Comparison of ENCODE assay signal across 22 mouse cellular contexts in the genomic region with DNA sequence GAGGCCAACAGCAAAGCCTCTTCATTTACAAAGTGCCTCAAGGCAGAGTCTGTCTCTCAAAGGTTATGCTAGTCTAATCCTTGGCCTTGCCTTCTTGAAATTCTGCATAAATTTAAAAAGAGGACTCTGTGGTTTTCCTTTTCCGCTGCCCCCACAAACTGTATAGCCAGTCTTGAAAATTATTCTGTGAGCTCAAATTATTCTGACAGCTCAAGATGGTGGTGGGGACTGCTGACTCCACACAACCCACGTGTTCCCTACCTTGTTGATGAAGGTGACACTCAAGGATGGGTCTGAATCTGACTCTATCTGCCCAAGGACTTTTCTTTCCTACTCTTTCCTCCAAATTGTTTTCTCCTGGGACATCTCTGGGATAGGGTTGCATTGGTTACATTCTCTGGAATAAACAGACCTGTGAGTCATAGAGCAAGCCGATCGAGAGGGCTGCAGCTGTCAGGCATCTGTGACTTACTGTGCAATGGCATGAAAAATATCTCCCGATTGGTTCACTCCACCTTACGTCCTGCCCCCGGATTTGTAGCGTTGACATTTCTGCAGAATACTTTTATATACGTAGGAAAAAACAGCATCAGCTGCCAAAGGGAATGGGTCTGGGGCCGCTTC. TPM values are rescaled to one million over a fixed set of nuclear protein-coding genes. Genes with fewer than 3 reads are reported as not detected.
DNase-seq lines count a peak whose midpoint lies in the region; ATAC-seq and TF ChIP-seq lines count a peak whose summit lies in the region.
"Had no signal": no experiment of that assay in that cellular context is flagged by ENCODE, and none has a peak within 500 bp of the region (broad histone marks: within the 10 kb centered on the region; RNA-seq: fewer than 3 reads in every experiment).

No protein-coding gene starts in this region.

- no peak overlapping the region for H3K4me2 ChIP-seq in embryonic facial prominence, embryonic 14.5 days (ENCODE audit: low read depth, low read length)
- H3K4me2 ChIP-seq: forebrain, embryonic 13.5 days; heart, embryonic 15.5 days; liver, embryonic 13.5 days; lung, embryonic 15.5 days had no signal

- H3K79me2 ChIP-seq in heart, adult 2 months (replicated peaks; ENCODE audit: control insufficient read depth, insufficient read depth, low read length) = no peaks in the 10 kb centered on the region

- peak; percentile 80; the same call in 1 of the 2 replicates for ATAC-seq in embryonic facial prominence, embryonic 14.5 days (ENCODE audit: low read depth)
- ATAC-seq: forebrain, embryonic 13.5 days had no signal

- no peak for TF ChIP-seq EP300 in heart, adult 2 months (IDR thresholded peaks at IDR 0.05; ENCODE audit: insufficient read depth, low read depth, low read length)

- TF ChIP-seq CTCF in heart, adult 2 months (IDR thresholded peaks at IDR 0.05) = no peak

- no peaks in the 10 kb centered on the region for H3K4me1 ChIP-seq in heart, adult 2 months (ENCODE audit: control insufficient read depth, insufficient read depth, low read length)
- no peaks in the 10 kb centered on the region for H3K4me1 ChIP-seq in embryonic facial prominence, embryonic 14.5 days (ENCODE audit: control insufficient read depth, insufficient read depth, low read length)
- H3K4me1 ChIP-seq: forebrain, embryonic 13.5 days; heart, embryonic 15.5 days; liver, embryonic 13.5 days; lung, embryonic 15.5 days had no signal

- H3K36me3 ChIP-seq in heart, adult 2 months (ENCODE audit: control insufficient read depth, insufficient read depth, low read length) = no peaks in the 10 kb centered on the region
- H3K36me3 ChIP-seq in embryonic facial prominence, embryonic 14.5 days (ENCODE audit: control insufficient read depth, insufficient read depth, low read length) = no peaks in the 10 kb centered on the region
- H3K36me3 ChIP-seq: heart, embryonic 15.5 days; liver, embryonic 13.5 days; lung, embryonic 15.5 days had no signal

- intact Hi-C loops in heart, adult 2 months (cut with DNase I) = no loop called here

- H3K27me3 ChIP-seq in heart, adult 2 months (ENCODE audit: control insufficient read depth, insufficient read depth, low read length) = no peaks in the 10 kb centered on the region
- no peaks in the 10 kb centered on the region for H3K27me3 ChIP-seq in embryonic facial prominence, embryonic 14.5 days (replicated peaks; ENCODE audit: control insufficient read depth, insufficient read depth, low read length)
- H3K27me3 ChIP-seq: CH12.LX; forebrain, embryonic 13.5 days; liver, embryonic 13.5 days; lung, embryonic 15.5 days had no signal

- no peak overlapping the region for H3K27ac ChIP-seq in heart, adult 2 months
- no peak overlapping the region for H3K27ac ChIP-seq in embryonic facial prominence, embryonic 14.5 days (replicated peaks; ENCODE audit: low read depth, low read length)
- H3K27ac ChIP-seq: forebrain, embryonic 13.5 days; heart, embryonic 15.5 days; liver, embryonic 13.5 days; lung, embryonic 15.5 days; macrophage had no signal

- no peak for TF ChIP-seq POLR2A in heart, adult 2 months (IDR thresholded peaks at IDR 0.05; ENCODE audit: insufficient read depth, low read depth, low read length)

- 72% methylated on average over 10 of the region's 10 CpGs for WGBS in heart, adult 2 months
- WGBS in embryonic facial prominence, embryonic 14.5 days = 61% methylated on average over 10 of the region's 10 CpGs

- no peak overlapping the region for H3K9ac ChIP-seq in heart, adult 2 months (ENCODE audit: low read depth, low read length)
- no peak overlapping the region for H3K9ac ChIP-seq in embryonic facial prominence, embryonic 14.5 days (ENCODE audit: low read depth, low read length)
- H3K9ac ChIP-seq: forebrain, embryonic 13.5 days; heart, embryonic 15.5 days; liver, embryonic 13.5 days; lung, embryonic 15.5 days had no signal

- peak; percentile 74 for DNase-seq in heart, adult 11 months
- DNase-seq in heart, adult 2 months = no peak
- peak; percentile 30 for DNase-seq in adipocyte (ENCODE audit: low spot score)
- peak; percentile 83 for DNase-seq in embryonic facial prominence, embryonic 14.5 days (ENCODE audit: low spot score)
- DNase-seq in cerebellum, postnatal 10 days = no peak
- DNase-seq in B cell, adult 2 months = no peak
- DNase-seq in left cerebral cortex, adult 9 months (ENCODE audit: low spot score in 2 of 2) = no peak
- DNase-seq: cerebellum, adult 2 months; heart, adult 18-20 months; liver, embryonic 13.5 days; spleen, adult 18-20 months; thymus, adult 18-20 months had no signal

- no peak overlapping the region for H3K4me3 ChIP-seq in heart, adult 2 months
- no peak overlapping the region for H3K4me3 ChIP-seq in embryonic facial prominence, embryonic 14.5 days (ENCODE audit: low read depth, low read length)
- H3K4me3 ChIP-seq: forebrain, embryonic 13.5 days; heart, embryonic 15.5 days; liver, embryonic 13.5 days; lung, embryonic 15.5 days had no signal

- no peaks in the 10 kb centered on the region for H3K9me3 ChIP-seq in embryonic facial prominence, embryonic 14.5 days (ENCODE audit: control insufficient read depth, low read length)
- H3K9me3 ChIP-seq: forebrain, embryonic 13.5 days; heart, embryonic 15.5 days; liver, embryonic 13.5 days; lung, embryonic 15.5 days had no signal

RNA-seq across cellular contexts. Expression of a gene that starts 26.5 kb away (rescaled TPM):
- under 1 TPM; 0.14 to 0.42 TPM for total RNA-seq in heart, adult 2 months (2021)
- polyA plus RNA-seq in heart, adult 2 months (2012; rRNA removed) = 0.06 and 0.18 TPM in 2 replicates
- polyA plus RNA-seq in embryonic facial prominence, embryonic 14.5 days (2014; fragmentation: Nextera tagmentation; extraction: Ambion mirVana) = 127 and 218 TPM in 2 replicates
- total RNA-seq: CH12.LX had no signal
- polyA plus RNA-seq: macrophage had no signal

RNA-seq across cellular contexts. Expression of a gene that starts 53.4 kb away (rescaled TPM):
- under 1 TPM in 1 of 2 experiments, not detected in 1; 0.31 TPM for total RNA-seq in heart, adult 2 months (2021)
- polyA plus RNA-seq in heart, adult 2 months (2012; rRNA removed) = 0.04 TPM in 1 of 2 replicates, not detected in the other
- polyA plus RNA-seq in embryonic facial prominence, embryonic 14.5 days (2014; fragmentation: Nextera tagmentation; extraction: Ambion mirVana) = 0.13 and 0.60 TPM in 2 replicates
- total RNA-seq: layer of hippocampus, postnatal 25 days; left cerebral cortex, postnatal 36 days; midbrain, postnatal 0 days had no signal
- polyA plus RNA-seq: forebrain, embryonic 13.5 days; hindbrain, embryonic 11.5 days; midbrain, postnatal 0 days; neural tube, embryonic 11.5 days had no signal

Comparison
In these comparisons a context has a peak if more than half of its experiments do, and no peak if none do; other contexts are left out.
1. DNase-seq: peak in heart, adult 11 months (single experiment), adipocyte (single experiment) and embryonic facial prominence, embryonic 14.5 days (single experiment); none in heart, adult 2 months (0 of 2), cerebellum, postnatal 10 days (0 of 2), B cell, adult 2 months (0 of 2) and left cerebral cortex, adult 9 months (0 of 2).
2. RNA of a gene that starts 26.5 kb away (polyA plus RNA-seq): 127 to 218 TPM in embryonic facial prominence, embryonic 14.5 days; 0.06 to 0.18 TPM in heart, adult 2 months; every median in the first group is over 100 times any median in the second.